Mouse (Mus musculus) MEL (cell line): ENCODE measurements around the gene Stpg1. TPM values are rescaled to one million over a fixed set of nuclear protein-coding genes. Genes with fewer than 3 reads are reported as not detected.

ENCODE experiments used
- DNase-seq: peaks from one replicate; pipeline ENCODE4 v3.0.0; 2011; ENCODE audit warnings: low read depth, low spot score
- H3K27ac ChIP-seq: 2 replicates; pipeline ENCODE4 v1.5.1; 2012; ENCODE audit warnings: low read depth, mild to moderate bottlenecking, control low read depth, low read length, moderate library complexity; ENCODE audit not compliant: control insufficient read depth
- H3K27me3 ChIP-seq, 2 experiments: fragments of 150-350 bp in 1 of 2; sonication (generic) in 1 of 2; 2 replicates each; pipeline ENCODE4 v1.6.1; 2012; ENCODE audit warnings: low read length in 2 of 2, mild to moderate bottlenecking in 2 of 2, improper control_type of control experiment in 1 of 2, moderate library complexity in 1 of 2; ENCODE audit not compliant: insufficient read depth in 2 of 2, control insufficient read depth in 1 of 2
- H3K36me3 ChIP-seq, 2 experiments: 2 replicates each; pipeline ENCODE4 v1.6.1; 2012 to 2014; ENCODE audit warnings: low read length in 2 of 2, improper control_type of control experiment in 1 of 2, inconsistent platforms in 1 of 2, mild to moderate bottlenecking in 1 of 2; ENCODE audit not compliant: insufficient read depth in 2 of 2, control insufficient read depth in 1 of 2
- H3K4me1 ChIP-seq, 2 experiments: fragments of 150-350 bp in 1 of 2; sonication (generic) in 1 of 2; 2 replicates each; pipeline ENCODE4 v1.6.1; 2012; ENCODE audit warnings: low read length in 2 of 2, improper control_type of control experiment in 1 of 2, mild to moderate bottlenecking in 1 of 2; ENCODE audit not compliant: insufficient read depth in 2 of 2, control insufficient read depth in 1 of 2
- H3K4me3 ChIP-seq, 2 experiments: fragments of 150-350 bp in 1 of 2; sonication (generic) in 1 of 2; 2 replicates each; pipeline ENCODE4 v1.5.1; 2012; ENCODE audit warnings: low read depth in 2 of 2, low read length in 2 of 2, mild to moderate bottlenecking in 2 of 2, moderate library complexity in 2 of 2, control low read depth in 1 of 2, improper control_type of control experiment in 1 of 2; ENCODE audit not compliant: control insufficient read depth in 1 of 2, insufficient read depth in 1 of 2
- H3K79me2 ChIP-seq: 2 replicates; pipeline ENCODE4 v1.6.1; 2012; ENCODE audit warnings: mild to moderate bottlenecking, low read length, moderate library complexity; ENCODE audit not compliant: control insufficient read depth, poor library complexity, insufficient read depth
- H3K9ac ChIP-seq: 2 replicates; pipeline ENCODE4 v1.6.1; 2012; ENCODE audit warnings: low read depth, mild to moderate bottlenecking, control low read depth, low read length, moderate library complexity; ENCODE audit not compliant: control insufficient read depth, poor library complexity, severe bottlenecking
- H3K9me3 ChIP-seq: fragments of 150-350 bp; sonication (generic); replicated peaks from 2 replicates; pipeline ENCODE4 v1.6.1; 2012; ENCODE audit warnings: mild to moderate bottlenecking, low read length, improper control_type of control experiment, moderate library complexity; ENCODE audit not compliant: insufficient read depth
- BHLHE40 ChIP-seq: IDR thresholded peaks from 2 replicates; pipeline ENCODE4 v1.6.1; 2012; ENCODE audit warnings: low read depth, mild to moderate bottlenecking, inconsistent platforms, low read length, improper control_type of control experiment, borderline replicate concordance
- CHD2 ChIP-seq: IDR thresholded peaks from 2 replicates; pipeline ENCODE4 v1.6.1; 2011; ENCODE audit warnings: low read length, improper control_type of control experiment
- E2F4 ChIP-seq: IDR thresholded peaks from 2 replicates; pipeline ENCODE4 v1.6.1; 2011; ENCODE audit warnings: low read depth, low read length, improper control_type of control experiment, borderline replicate concordance
- EP300 ChIP-seq, 2 experiments: IDR thresholded peaks; 2 replicates each; pipeline ENCODE4 v1.6.1; 2011; ENCODE audit warnings: improper control_type of control experiment in 2 of 2, low read length in 2 of 2, low read depth in 1 of 2, mild to moderate bottlenecking in 1 of 2
- GABPA ChIP-seq: IDR thresholded peaks from 2 replicates; pipeline ENCODE4 v1.6.1; 2012; ENCODE audit warnings: low read depth, mild to moderate bottlenecking, inconsistent platforms, low read length, improper control_type of control experiment, moderate library complexity
- HCFC1 ChIP-seq: IDR thresholded peaks from 2 replicates; pipeline ENCODE4 v1.6.1; 2012; ENCODE audit warnings: low read depth, mild to moderate bottlenecking, inconsistent platforms, low read length, improper control_type of control experiment, moderate library complexity
- JUND ChIP-seq: IDR thresholded peaks from 2 replicates; pipeline ENCODE4 v1.6.1; 2011; ENCODE audit warnings: low read depth, mild to moderate bottlenecking, improper control_type of control experiment, low read length
- KAT2A ChIP-seq: conservative IDR thresholded peaks from 2 replicates; pipeline ENCODE4 v1.6.1; 2012; ENCODE audit warnings: low read depth, low read length, improper control_type of control experiment, inconsistent platforms
- MAX ChIP-seq: IDR thresholded peaks from 2 replicates; pipeline ENCODE4 v1.6.1; 2011; ENCODE audit warnings: low read length, improper control_type of control experiment
- POLR2A ChIP-seq, 2 experiments: IDR thresholded peaks; 2 replicates each; pipeline ENCODE4 v1.6.1; 2011 to 2012; ENCODE audit warnings: low read length in 2 of 2, mild to moderate bottlenecking in 2 of 2, control low read depth in 1 of 2, improper control_type of control experiment in 1 of 2, low read depth in 1 of 2, moderate library complexity in 1 of 2; ENCODE audit not compliant: control insufficient read depth in 1 of 2, insufficient read depth in 1 of 2, poor library complexity in 1 of 2
- POLR2AphosphoS2 ChIP-seq: IDR thresholded peaks from 2 replicates; pipeline ENCODE4 v1.6.1; 2011; ENCODE audit warnings: low read length, improper control_type of control experiment
- POLR2AphosphoS5 ChIP-seq: IDR thresholded peaks from 2 replicates; pipeline ENCODE4 v1.6.1; 2012; ENCODE audit warnings: low read depth, borderline replicate concordance, mild to moderate bottlenecking, inconsistent platforms, low read length, moderate library complexity, mixed read lengths
- SIN3A ChIP-seq: IDR thresholded peaks from 2 replicates; pipeline ENCODE4 v1.6.1; 2012; ENCODE audit warnings: low read length, improper control_type of control experiment, inconsistent platforms
- SMC3 ChIP-seq: IDR thresholded peaks from 2 replicates; pipeline ENCODE4 v1.6.1; 2011; ENCODE audit warnings: low read depth, low read length, improper control_type of control experiment
- TBP ChIP-seq: IDR thresholded peaks from 2 replicates; pipeline ENCODE4 v1.8.0; 2011; ENCODE audit warnings: low read depth, low read length, improper control_type of control experiment
- USF1 ChIP-seq: IDR thresholded peaks from 2 replicates; pipeline ENCODE4 v1.6.1; 2014; ENCODE audit warnings: low read depth, mild to moderate bottlenecking, inconsistent platforms, low read length, improper control_type of control experiment, moderate library complexity
- ZNF384 ChIP-seq: IDR thresholded peaks from 2 replicates; pipeline ENCODE4 v1.6.1; 2012; ENCODE audit warnings: low read depth, mild to moderate bottlenecking, inconsistent platforms, low read length, improper control_type of control experiment
- polyA plus RNA-seq, 2 experiments: library from polyadenylated mRNA; stranded (reverse) in 1 of 2; unstranded in 1 of 2; fragments of >175 nt in 1 of 2; fragments of >200 nt in 1 of 2; gene quantifications; 2 replicates each; pipeline versions ENCODE4 v1.2.1 to v1.2.4; 2012; ENCODE audit warnings: low replicate concordance in 2 of 2, low read depth in 1 of 2; ENCODE audit not compliant: insufficient read length in 2 of 2, insufficient read depth in 1 of 2, missing spikeins in 1 of 2
- total RNA-seq: library from RNA; depleted of rRNA; stranded (reverse); fragments of 300-350 nt; gene quantifications from 2 replicates; pipeline ENCODE4 v1.2.3, GENCODE M21; 2012; rRNA removed

Gene Stpg1
- total and polyA plus RNA-seq, 3 experiments, result 0.21 TPM; not detected in 2

- H3K27me3 ChIP-seq, result peaks cover 7% of the 10 kb centered on the region in 2 experiments; a peak in 2 of 4 replicates
- no peak overlapping the region for H3K27ac ChIP-seq
- no peak for DNase-seq
- no peak for TF ChIP-seq USF1
- TF ChIP-seq BHLHE40, result no peak
- no peak for TF ChIP-seq EP300 (IDR thresholded peaks at IDR 0.05; ENCODE audit: low read depth in 1 of 2, low read length in 2 of 2)
- TF ChIP-seq SIN3A, result no peak
- no peak for TF ChIP-seq POLR2AphosphoS2
- TF ChIP-seq E2F4, result no peak
- TF ChIP-seq TBP, result no peak
- TF ChIP-seq MAX, result no peak
- TF ChIP-seq CHD2, result no peak
- no peak for TF ChIP-seq SMC3
- no peak for TF ChIP-seq ZNF384
- TF ChIP-seq POLR2AphosphoS5, result no peak
- no peaks in the 10 kb centered on the region for H3K9me3 ChIP-seq
- H3K4me1 ChIP-seq, result no peaks in the 10 kb centered on the region; a peak in 1 of 4 replicates
- H3K9ac ChIP-seq, result no peak overlapping the region
- no peaks in the 10 kb centered on the region for H3K36me3 ChIP-seq
- H3K4me3 ChIP-seq, result no peak overlapping the region
- no peaks in the 10 kb centered on the region for H3K79me2 ChIP-seq
Measured at GRCm38 (mm10) chr4:135579695-135580094, 85.1 kb downstream of the Stpg1 start.

DNA sequence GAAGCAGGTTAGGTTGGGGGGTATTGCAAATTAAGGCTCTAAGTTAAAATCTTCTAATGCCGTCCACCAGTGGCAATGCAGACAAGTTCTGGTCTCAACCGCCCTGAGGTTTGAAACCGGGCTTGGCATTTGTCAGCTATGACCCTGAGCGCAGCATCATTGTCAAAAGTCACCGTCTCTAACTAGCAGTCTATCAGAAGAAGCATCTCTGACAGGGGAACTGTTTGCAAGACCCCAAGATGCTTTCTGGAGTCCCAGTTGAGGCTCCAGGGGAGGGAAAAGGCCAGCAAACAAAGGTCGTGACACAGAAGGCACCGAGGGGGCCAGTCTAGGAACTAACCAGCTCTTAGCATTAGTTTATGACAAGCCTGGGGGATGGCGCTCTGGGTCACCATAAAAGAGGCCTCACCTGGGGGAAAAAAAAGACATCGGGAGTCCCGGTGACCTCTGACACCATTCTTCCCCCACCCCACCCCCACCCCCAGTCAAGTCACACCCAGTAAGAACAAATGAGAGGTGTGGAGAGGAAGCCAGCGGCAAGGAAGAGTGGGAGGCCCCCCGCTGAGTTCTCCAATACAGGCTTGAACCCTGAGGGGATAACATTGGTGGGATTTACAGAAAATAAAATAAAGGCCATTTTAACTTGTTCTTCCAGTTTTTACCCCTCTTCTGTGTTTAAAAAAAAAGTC is 86.8 kb downstream of the Stpg1 start:
- Histone ChIP-seq H3K4me3 (no peak overlapping the region), H3K27ac (no peak overlapping the region), H3K36me3 (no peaks in the 10 kb centered on the region), H3K9me3 (no peaks in the 10 kb centered on the region), H3K79me2 (no peaks in the 10 kb centered on the region), H3K4me1 (no peaks in the 10 kb centered on the region; a peak in 1 of 4 replicates), H3K9ac (no peak overlapping the region), H3K27me3 (peaks cover 8 to 9% of the 10 kb centered on the region in 2 experiments)
- DNase-seq, result no peak
- no peak for TF ChIP-seq GABPA

GRCm38 (mm10) chr4:135584838-135585237 is 90.2 kb downstream of the Stpg1 start:
- Histone ChIP-seq H3K27ac (no peak overlapping the region), H3K79me2 (no peaks in the 10 kb centered on the region), H3K9me3 (no peaks in the 10 kb centered on the region), H3K4me1 (no peaks in the 10 kb centered on the region), H3K4me3 (no peak overlapping the region), H3K27me3 (peaks cover 15% of the 10 kb centered on the region in 2 experiments), H3K9ac (no peak overlapping the region), H3K36me3 (no peaks in the 10 kb centered on the region)
- no peak for DNase-seq
- peak; percentile 55; the same call in 1 of the 2 replicates for TF ChIP-seq TBP
- TF ChIP-seq POLR2A (IDR thresholded peaks at IDR 0.05; ENCODE audit: control insufficient read depth in 1 of 2, insufficient read depth in 1 of 2, low read depth in 1 of 2, low read length in 2 of 2, poor library complexity in 1 of 2), result no peak
- no peak for TF ChIP-seq GABPA
- TF ChIP-seq KAT2A, result no peak
- TF ChIP-seq JUND, result no peak
- TF ChIP-seq HCFC1, result no peak

Other genes starting within 250 kb of the Stpg1 start
- gene Clic4, start 222.0 kb upstream of the Stpg1 start, total RNA-seq, result 32.9 and 51.1 TPM in 2 replicates
- 100 to 1,000 TPM in 1 of 2 experiments, 10 to 100 TPM in 1; 83.8 to 274 TPM for gene Clic4, start 222.0 kb upstream of the Stpg1 start, polyA plus RNA-seq
- gene Srrm1, start 141.5 kb upstream of the Stpg1 start, total RNA-seq, result 26.9 and 29.4 TPM in 2 replicates
- 100 to 1,000 TPM; 138 to 285 TPM for gene Srrm1, start 141.5 kb upstream of the Stpg1 start, polyA plus RNA-seq
- gene Ncmap, start 96.6 kb upstream of the Stpg1 start, total RNA-seq, result 0.08 TPM in 1 of 2 replicates, not detected in the other
- under 1 TPM in 1 of 2 experiments, not detected in 1; 0.22 TPM for gene Ncmap, start 96.6 kb upstream of the Stpg1 start, polyA plus RNA-seq
- gene Rcan3, start 60.9 kb upstream of the Stpg1 start, total RNA-seq, result 6.5 and 7.9 TPM in 2 replicates
- gene Rcan3, start 60.9 kb upstream of the Stpg1 start, polyA plus RNA-seq, result 1 to 10 TPM in 1 of 2 experiments, not detected in 1; 7.8 TPM
- 3.5 TPM in 2 replicates for gene Nipal3, start 248 bp downstream of the Stpg1 start, total RNA-seq
- gene Nipal3, start 248 bp downstream of the Stpg1 start, polyA plus RNA-seq, result 10 to 100 TPM in 1 of 2 experiments, not detected in 1; 10.4 TPM
- gene Grhl3, start 78.8 kb downstream of the Stpg1 start, total RNA-seq, result not detected in 2 replicates
- not detected for gene Grhl3, start 78.8 kb downstream of the Stpg1 start, polyA plus RNA-seq
- not detected in 2 replicates for gene Ifnlr1, start 191.5 kb downstream of the Stpg1 start, total RNA-seq
- under 1 TPM in 1 of 2 experiments, not detected in 1; 0.03 TPM for gene Ifnlr1, start 191.5 kb downstream of the Stpg1 start, polyA plus RNA-seq
- gene Il22ra1, start 233.4 kb downstream of the Stpg1 start, total RNA-seq, result not detected in 2 replicates
- gene Il22ra1, start 233.4 kb downstream of the Stpg1 start, polyA plus RNA-seq, result under 1 TPM in 1 of 2 experiments, not detected in 1; 0.03 TPM